Mouse (Mus musculus) brain, embryonic 14.5 days (tissue): Measurements from ENCODE around the gene Aaed1. TPM values are rescaled to one million over a fixed set of nuclear protein-coding genes. Genes with fewer than 3 reads are reported as not detected.
"Not testable (repeated sequence)": the region's sequence is repeated elsewhere in the genome, so short reads cannot be mapped to it uniquely, and the experiment has no call there.

Source experiments
- DNase-seq: peaks from one replicate; pipeline ENCODE4 v3.0.0-alpha.2; 2011; ENCODE audit warnings: low read depth
- CTCF ChIP-seq: fragments of 200-500 bp; IDR thresholded peaks from 2 replicates; pipeline ENCODE4 v1.5.1; 2012; ENCODE audit warnings: inconsistent platforms, mild to moderate bottlenecking, moderate library complexity, borderline replicate concordance; ENCODE audit not compliant: insufficient read depth, insufficient read length; ENCODE audit errors: extremely low read depth
- POLR2A ChIP-seq: fragments of 200-500 bp; IDR thresholded peaks from 2 replicates; pipeline ENCODE4 v1.6.1; 2012; ENCODE audit warnings: mild to moderate bottlenecking, inconsistent platforms, borderline replicate concordance; ENCODE audit not compliant: poor library complexity, insufficient read depth, insufficient read length, severe bottlenecking; ENCODE audit errors: extremely low read depth
- polyA plus RNA-seq: library from polyadenylated mRNA; depleted of rRNA; stranded (reverse); fragments of >200 nt; gene quantifications from 2 replicates; pipeline ENCODE4 v1.2.3, GENCODE M21; 2012

The Aaed1 gene
- polyA plus RNA-seq, 1 experiment = 5.8 TPM

DNA sequence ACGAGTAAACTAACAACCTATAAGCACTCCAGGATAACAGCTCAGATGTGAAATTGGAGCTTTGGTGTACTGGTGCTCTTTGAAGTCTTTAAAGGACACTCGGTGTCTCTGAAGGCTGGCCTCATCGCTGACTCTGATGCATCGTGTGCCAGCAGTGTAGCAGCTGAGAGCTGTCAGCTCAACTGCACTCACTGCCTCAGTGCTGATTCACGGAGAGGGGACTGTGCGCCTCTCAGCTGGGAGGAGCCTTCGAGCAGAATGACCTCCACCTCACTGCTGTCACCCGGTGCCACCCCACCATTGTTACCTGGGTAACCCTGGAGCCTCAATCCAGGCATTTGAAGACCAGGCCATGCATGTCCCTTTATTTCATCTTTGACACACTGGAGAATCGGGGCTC lies 45.4 kb downstream of the Aaed1 start:
- no peak for TF ChIP-seq POLR2A
- TF ChIP-seq CTCF = no peak
- peak; percentile 31 for DNase-seq

GRCm38 (mm10) chr13:64264586-64264985 lies 47.9 kb downstream of the Aaed1 start:
- DNase-seq = no peak
- TF ChIP-seq CTCF = no peak
- TF ChIP-seq POLR2A = no peak

DNA sequence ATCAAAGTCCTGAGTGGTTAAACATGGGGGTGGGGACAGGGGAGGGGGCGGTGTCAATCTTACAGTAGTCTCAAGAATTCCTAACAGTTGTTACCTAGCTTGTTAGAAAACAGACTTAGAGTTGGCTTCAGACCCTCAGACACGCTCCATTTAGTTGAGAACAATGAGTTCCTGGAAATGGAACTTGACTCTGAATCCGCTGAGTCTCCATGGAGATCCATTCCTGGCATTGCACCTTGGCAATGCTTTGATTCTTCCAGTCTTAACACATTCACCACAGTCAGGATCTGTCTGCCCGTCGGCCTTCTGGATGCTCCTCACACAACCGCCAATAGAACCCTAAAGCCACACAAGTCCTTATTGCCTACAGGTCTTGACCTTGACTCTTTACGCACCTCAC lies 52.6 kb downstream of the Aaed1 start:
- TF ChIP-seq POLR2A = no peak
- no peak for TF ChIP-seq CTCF
- peak; percentile 32 for DNase-seq

DNA sequence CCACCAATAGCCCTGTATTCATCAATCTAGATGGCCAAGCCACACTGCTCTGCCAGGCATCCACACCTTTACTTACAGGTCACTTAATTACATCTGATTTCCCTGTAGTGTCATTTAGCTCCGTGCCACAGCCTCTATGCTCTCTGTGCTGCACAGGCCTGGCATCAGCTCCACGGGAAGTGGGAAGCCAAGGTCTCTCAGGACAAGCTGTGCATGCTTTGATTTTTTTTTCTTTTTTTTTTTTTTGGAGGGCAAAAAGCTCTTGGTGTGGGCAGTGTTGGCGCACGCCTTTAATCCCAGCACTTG lies 54.0 kb downstream of the Aaed1 start:
- no peak for TF ChIP-seq POLR2A
- TF ChIP-seq CTCF = no peak
- no peak for DNase-seq

- TF ChIP-seq POLR2A = no peak
- no peak for TF ChIP-seq CTCF
- DNase-seq = peak; percentile 38
Observed at GRCm38 (mm10) chr13:64257814-64258515, 54.5 kb downstream of the Aaed1 start.

DNA sequence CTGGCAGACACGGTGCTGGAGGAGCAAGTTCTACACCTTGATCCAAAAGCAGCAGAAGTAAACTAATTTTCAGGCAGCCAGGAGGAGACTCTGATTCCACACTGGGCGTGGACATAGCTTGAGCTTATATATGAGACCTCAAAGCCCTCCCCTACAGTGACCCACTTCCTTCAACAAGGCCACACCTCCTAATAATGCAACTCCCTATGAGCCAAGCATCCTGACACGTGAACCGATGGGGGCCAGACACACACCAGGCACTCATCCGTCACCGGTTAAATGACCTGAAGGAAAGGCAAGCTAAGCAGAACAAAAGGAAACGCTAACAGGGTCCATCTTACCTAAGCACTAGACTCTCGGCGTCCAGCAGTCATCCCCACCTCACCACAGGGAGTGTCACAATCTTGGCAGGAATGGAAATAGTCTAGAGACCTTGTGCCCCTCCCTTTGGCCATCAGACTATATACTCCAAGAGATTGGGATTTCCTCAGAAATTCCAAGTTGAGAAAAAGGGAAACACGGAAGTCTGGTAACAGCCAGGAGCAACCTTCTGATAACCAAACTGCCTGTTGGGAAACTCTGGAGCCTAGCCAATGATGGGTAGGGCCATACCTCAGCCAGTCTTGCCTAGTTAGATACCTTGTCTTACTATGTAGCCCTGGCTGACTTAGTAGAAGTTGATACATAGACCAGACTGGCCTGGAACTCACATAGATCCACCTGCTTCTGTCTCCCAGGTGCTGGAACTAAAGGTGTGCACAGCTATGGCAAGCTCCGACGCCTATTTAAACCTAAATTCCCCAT lies 55.3 kb downstream of the Aaed1 start:
- TF ChIP-seq CTCF (no peak), POLR2A (no peak)

DNA sequence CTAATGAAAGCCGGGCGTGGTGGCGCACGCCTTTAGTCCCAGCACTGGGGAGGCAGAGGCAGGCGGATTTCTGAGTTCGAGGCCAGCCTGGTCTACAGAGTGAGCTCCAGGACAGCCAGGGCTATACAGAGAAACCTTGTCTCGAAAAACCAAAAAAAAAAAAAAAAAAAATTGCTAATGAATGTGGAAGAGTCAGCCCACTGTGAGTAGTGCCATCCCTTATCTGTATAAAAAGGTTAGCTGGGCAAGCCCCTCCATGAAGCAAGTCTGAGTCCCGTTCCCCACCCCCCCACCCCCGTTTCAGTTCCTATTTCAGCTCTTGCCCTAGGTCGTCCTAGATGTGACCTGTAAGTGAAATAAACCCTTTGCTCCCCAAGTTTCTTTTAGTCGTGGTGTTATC lies 58.3 kb downstream of the Aaed1 start:
- DNase-seq = not testable (repeated sequence)

More for the DNA sequence above, 55.3 kb downstream of the Aaed1 start:
- DNase-seq = no peak

DNA sequence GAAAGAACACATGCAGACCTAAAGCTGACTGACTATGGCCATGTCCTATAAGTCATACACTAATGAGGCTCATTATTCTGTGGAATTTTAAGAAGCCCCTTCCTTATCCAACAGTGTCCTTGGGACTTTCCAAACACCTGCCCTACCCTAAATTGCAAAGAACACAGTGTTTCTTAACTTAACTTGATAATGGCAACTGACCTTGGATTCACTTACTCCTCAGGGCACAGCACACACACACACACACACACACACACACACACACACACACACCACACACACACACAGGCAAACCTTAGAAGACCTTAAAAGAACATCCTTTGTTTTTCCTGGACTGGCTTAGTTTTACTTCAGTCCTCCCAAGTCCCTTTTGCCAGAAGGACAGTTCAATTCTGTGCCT lies 58.8 kb downstream of the Aaed1 start:
- DNase-seq = no peak
- TF ChIP-seq POLR2A = no peak
- no peak for TF ChIP-seq CTCF

- DNase-seq = no peak
- TF ChIP-seq CTCF (no peak), POLR2A (no peak)
Observed at GRCm38 (mm10) chr13:64252147-64252546, 60.4 kb downstream of the Aaed1 start.

- DNase-seq = no peak
- TF ChIP-seq CTCF = peak; percentile 44; the same call in 1 of the 2 replicates
- no peak for TF ChIP-seq POLR2A
Observed at GRCm38 (mm10) chr13:64250363-64250762, 62.1 kb downstream of the Aaed1 start.

DNA sequence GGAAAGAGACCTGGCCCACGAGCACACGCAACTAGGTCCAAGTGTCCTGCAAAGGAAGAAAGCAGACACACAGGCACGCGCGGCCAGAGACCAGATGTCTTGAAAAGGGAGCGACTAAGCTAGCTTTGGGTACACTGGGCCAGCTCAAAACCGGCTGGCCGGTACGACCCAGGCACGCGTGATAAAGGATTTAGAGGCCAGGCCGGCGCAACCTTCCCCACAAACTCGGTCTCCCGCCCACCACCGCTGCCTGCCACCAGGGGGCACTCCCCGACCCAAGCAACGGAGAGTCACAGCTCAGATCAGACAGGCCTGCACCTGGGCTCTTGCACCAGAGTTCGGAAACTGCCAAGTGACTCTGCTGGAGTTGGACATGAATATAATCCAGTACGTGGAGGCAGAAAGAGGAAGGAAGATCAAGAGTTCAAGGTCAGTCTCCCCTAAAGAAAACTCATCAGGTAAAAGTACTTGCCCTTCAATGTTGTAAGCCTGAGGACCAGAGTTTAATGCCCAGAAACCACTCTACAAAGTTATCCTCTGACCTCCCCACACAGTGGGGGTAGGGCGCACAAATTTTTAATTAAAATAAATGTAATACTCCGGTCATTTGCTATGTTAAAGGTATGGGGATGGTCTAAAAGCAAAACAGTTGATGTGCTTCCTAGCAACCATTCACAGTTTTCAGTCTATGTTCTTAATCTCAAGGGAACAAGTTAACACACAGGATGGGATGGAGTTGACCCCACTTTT lies 63.6 kb downstream of the Aaed1 start:
- TF ChIP-seq CTCF = peak; percentile 93
- TF ChIP-seq POLR2A = no peak
- peak; percentile 75 for DNase-seq

DNA sequence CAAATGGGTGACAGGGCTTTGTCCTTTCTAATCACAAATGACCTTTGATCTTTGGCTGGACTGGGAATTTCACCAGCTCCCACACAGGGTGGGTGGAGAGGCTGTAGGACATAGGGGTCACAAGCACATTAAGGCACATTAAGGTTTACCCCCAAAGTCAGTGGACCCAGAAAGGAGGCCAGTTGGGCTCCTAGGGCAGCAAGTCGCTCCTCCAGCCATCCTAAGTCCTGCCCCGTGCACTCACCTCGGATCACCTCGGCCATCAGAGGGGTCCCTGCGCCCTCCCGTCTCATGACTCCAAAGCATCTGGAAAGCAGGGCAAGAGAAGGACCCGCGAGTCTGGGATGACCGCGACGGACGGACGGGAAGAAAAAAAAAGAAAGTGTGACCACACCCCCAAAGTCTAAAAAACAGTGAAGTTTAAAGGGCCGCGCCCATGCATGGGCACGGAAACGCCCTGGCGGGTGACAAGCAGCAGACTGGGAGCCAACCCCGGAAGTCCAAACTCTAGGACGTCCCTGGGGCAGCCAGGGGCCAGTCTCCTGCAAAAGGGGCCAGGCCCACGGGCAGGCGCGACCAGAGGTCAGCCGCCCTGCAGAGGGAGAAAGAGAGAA lies 64.2 kb downstream of the Aaed1 start:
- TF ChIP-seq CTCF (no peak), POLR2A (no peak)
- DNase-seq = peak; percentile 22

GRCm38 (mm10) chr13:64246106-64246505 lies 66.4 kb downstream of the Aaed1 start:
- DNase-seq = no peak
- TF ChIP-seq POLR2A (no peak), CTCF (no peak)

- TF ChIP-seq POLR2A = no peak
- no peak for TF ChIP-seq CTCF
Observed at GRCm38 (mm10) chr13:64244685-64245261, 67.7 kb downstream of the Aaed1 start.

More at GRCm38 (mm10) chr13:64244685-64245261, 67.7 kb downstream of the Aaed1 start:
- no peak for DNase-seq
